Mouse (Mus musculus) left cerebral cortex, adult 11 months (tissue): ENCODE results near the gene Meox1.

Experiments
- DNase-seq: peaks from one replicate; pipeline ENCODE4 v3.0.0; 2022; ENCODE audit warnings: low spot score

The Meox1 gene

GRCm38 (mm10) chr11:101894204-101894603 is at the start of gene Meox1:
TSS of gene Meox1 (minus strand) at chr11:101894374.
- DNase-seq: no peak

- no peak for DNase-seq
Observed at GRCm38 (mm10) chr11:101943055-101943454, 48.9 kb upstream of the Meox1 start.

GRCm38 (mm10) chr11:101937108-101937507 is 42.9 kb upstream of the Meox1 start:
- DNase-seq: no peak

- no peak for DNase-seq
Observed at GRCm38 (mm10) chr11:101936421-101936820, 42.2 kb upstream of the Meox1 start.

- no peak for DNase-seq
Observed at GRCm38 (mm10) chr11:101935743-101936142, 41.6 kb upstream of the Meox1 start.

- DNase-seq: no peak
Observed at GRCm38 (mm10) chr11:101931978-101932377, 37.8 kb upstream of the Meox1 start.

- DNase-seq: no peak
Observed at GRCm38 (mm10) chr11:101928030-101928762, 34.0 kb upstream of the Meox1 start.

GRCm38 (mm10) chr11:101926951-101927589 is 32.9 kb upstream of the Meox1 start:
- DNase-seq: no peak

- no peak for DNase-seq
Observed at GRCm38 (mm10) chr11:101925636-101926035, 31.5 kb upstream of the Meox1 start.

GRCm38 (mm10) chr11:101924441-101924976 is 30.3 kb upstream of the Meox1 start:
- no peak for DNase-seq

- DNase-seq: no peak
Observed at GRCm38 (mm10) chr11:101923988-101924387, 29.8 kb upstream of the Meox1 start.

GRCm38 (mm10) chr11:101921361-101921952 is 27.3 kb upstream of the Meox1 start:
- no peak for DNase-seq

- peak; percentile 76 for DNase-seq
Observed at GRCm38 (mm10) chr11:101919660-101920059, 25.5 kb upstream of the Meox1 start.

GRCm38 (mm10) chr11:101918609-101919008 is 24.4 kb upstream of the Meox1 start:
- DNase-seq: no peak

- no peak for DNase-seq
Observed at GRCm38 (mm10) chr11:101916772-101917171, 22.6 kb upstream of the Meox1 start.

GRCm38 (mm10) chr11:101913591-101913990 is 19.4 kb upstream of the Meox1 start:
- DNase-seq: no peak

- no peak for DNase-seq
Observed at GRCm38 (mm10) chr11:101911855-101912579, 17.8 kb upstream of the Meox1 start.

- peak; percentile 66 for DNase-seq
Observed at GRCm38 (mm10) chr11:101910230-101910946, 16.2 kb upstream of the Meox1 start.

GRCm38 (mm10) chr11:101908777-101909176 is 14.6 kb upstream of the Meox1 start:
- DNase-seq: no peak

GRCm38 (mm10) chr11:101905115-101905514 is 10.9 kb upstream of the Meox1 start:
- peak; percentile 36 for DNase-seq

- no peak for DNase-seq
Observed at GRCm38 (mm10) chr11:101901309-101901708, 7.1 kb upstream of the Meox1 start.

GRCm38 (mm10) chr11:101898328-101898727 is 4.2 kb upstream of the Meox1 start:
- no peak for DNase-seq
